ENCODE assay signal across 8 mouse cellular contexts in the genomic region with DNA sequence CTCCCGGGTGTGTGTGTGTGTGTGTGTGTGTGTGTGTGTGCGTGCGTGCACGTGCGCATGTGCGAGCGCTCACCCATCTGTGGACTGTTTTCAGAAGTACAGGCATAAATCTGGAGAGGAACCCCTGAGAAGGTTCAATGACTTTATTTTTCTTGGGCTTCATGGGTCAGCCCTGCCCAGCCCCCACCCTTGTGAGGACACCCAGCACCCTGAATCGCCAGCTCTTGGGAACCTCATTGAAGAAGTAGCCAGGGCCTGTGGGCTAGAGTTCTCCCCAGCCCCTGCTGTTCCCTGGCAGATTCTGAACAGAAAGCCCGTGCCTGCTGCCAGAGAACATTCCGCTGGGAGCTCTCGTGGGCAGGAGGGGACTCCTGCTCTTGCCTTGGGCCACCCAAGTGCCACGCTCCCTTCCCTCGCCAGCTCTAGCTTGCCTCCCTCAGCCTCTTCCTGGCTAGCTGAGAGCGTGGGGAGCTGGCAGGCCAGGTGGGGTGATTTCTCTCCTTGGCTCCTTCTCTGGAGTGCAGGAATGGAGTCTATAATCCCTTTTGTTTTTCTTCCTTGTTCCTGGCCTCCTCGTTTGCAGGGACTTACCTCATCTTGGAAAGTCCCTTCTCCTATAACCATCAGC. TPM values are rescaled to one million over a fixed set of nuclear protein-coding genes. Genes with fewer than 3 reads are reported as not detected.
A peak's percentile ranks its signal among the peaks of the same experiment; 100 is the strongest.
DNase-seq lines count a peak whose midpoint lies in the region; ATAC-seq lines count a peak whose summit lies in the region.

No protein-coding gene starts in this region.

- H3K4me3 ChIP-seq in embryonic facial prominence, embryonic 10.5 days = no peak overlapping the region
- H3K4me3 ChIP-seq in hindbrain, embryonic 15.5 days = no peak overlapping the region
- no peak overlapping the region for H3K4me3 ChIP-seq in liver, embryonic 13.5 days (replicated peaks)
- H3K4me3 ChIP-seq in stomach, embryonic 15.5 days (replicated peaks) = no peak overlapping the region

- H3K27me3 ChIP-seq in embryonic facial prominence, embryonic 10.5 days (replicated peaks; ENCODE audit: low read depth, poor library complexity, severe bottlenecking) = no peaks in the 10 kb centered on the region
- no peaks in the 10 kb centered on the region for H3K27me3 ChIP-seq in hindbrain, embryonic 15.5 days
- no peaks in the 10 kb centered on the region for H3K27me3 ChIP-seq in liver, embryonic 13.5 days
- no peaks in the 10 kb centered on the region for H3K27me3 ChIP-seq in stomach, embryonic 15.5 days (replicated peaks)

- H3K27ac ChIP-seq in embryonic facial prominence, embryonic 10.5 days (replicated peaks) = peak overlapping the region; percentile 68
- H3K27ac ChIP-seq in hindbrain, embryonic 15.5 days (replicated peaks) = peak overlapping the region; percentile 70
- peak overlapping the region; percentile 50 for H3K27ac ChIP-seq in liver, embryonic 13.5 days
- peak overlapping the region; percentile 57 for H3K27ac ChIP-seq in stomach, embryonic 15.5 days

- peaks cover 89% of the 10 kb centered on the region for H3K4me1 ChIP-seq in embryonic facial prominence, embryonic 10.5 days
- H3K4me1 ChIP-seq in hindbrain, embryonic 15.5 days (replicated peaks) = peaks cover 51% of the 10 kb centered on the region
- H3K4me1 ChIP-seq in liver, embryonic 13.5 days (replicated peaks) = peaks cover 84% of the 10 kb centered on the region
- H3K4me1 ChIP-seq in stomach, embryonic 15.5 days = peaks cover 69% of the 10 kb centered on the region

- H3K9ac ChIP-seq in hindbrain, embryonic 15.5 days = no peak overlapping the region
- H3K9ac ChIP-seq in liver, embryonic 13.5 days = no peak overlapping the region
- H3K9ac ChIP-seq in stomach, embryonic 15.5 days = no peak overlapping the region

- peak; percentile 60 for ATAC-seq in frontal cortex, adult (ENCODE audit: low TSS enrichment)
- no peak for ATAC-seq in hindbrain, embryonic 15.5 days (ENCODE audit: low FRiP score, low read depth)
- no peak for ATAC-seq in liver, embryonic 13.5 days (ENCODE audit: low read depth)
- no peak for ATAC-seq in stomach, embryonic 15.5 days (ENCODE audit: insufficient read depth, low FRiP score, low read depth)

- peaks cover 62% of the 10 kb centered on the region for H3K36me3 ChIP-seq in embryonic facial prominence, embryonic 10.5 days (replicated peaks)
- H3K36me3 ChIP-seq in hindbrain, embryonic 15.5 days = 0 out of 2 replicates have a peak, but pooled peaks cover 8% of the 10 kb centered on the region
- H3K36me3 ChIP-seq in liver, embryonic 13.5 days = peaks cover 4% of the 10 kb centered on the region; the same call in 1 of the 2 replicates
- peaks cover 6% of the 10 kb centered on the region; the same call in 1 of the 2 replicates for H3K36me3 ChIP-seq in stomach, embryonic 15.5 days

- WGBS in embryonic facial prominence, embryonic 10.5 days = 77% methylated on average over 15 of the region's 15 CpGs
- 74% methylated on average over 15 of the region's 15 CpGs for WGBS in hindbrain, embryonic 15.5 days
- WGBS in liver, embryonic 13.5 days (ENCODE audit: insufficient replicate concordance) = 65% methylated on average over 15 of the region's 15 CpGs
- WGBS in stomach, embryonic 15.5 days = 72% methylated on average over 15 of the region's 15 CpGs

- H3K4me2 ChIP-seq in hindbrain, embryonic 15.5 days = no peak overlapping the region
- no peak overlapping the region for H3K4me2 ChIP-seq in liver, embryonic 13.5 days
- H3K4me2 ChIP-seq in stomach, embryonic 15.5 days = no peak overlapping the region

- DNase-seq in frontal cortex, postnatal 10 days (ENCODE audit: low spot score in 2 of 2) = no peak
- DNase-seq in A20 (ENCODE audit: low read depth, low spot score) = peak; percentile 20
- no peak for DNase-seq in embryonic facial prominence, embryonic 10.5 days (ENCODE audit: low spot score)
- no peak for DNase-seq in liver, embryonic 13.5 days
- no peak for DNase-seq in thymus, adult 18-20 months

- no peaks in the 10 kb centered on the region for H3K9me3 ChIP-seq in embryonic facial prominence, embryonic 10.5 days
- no peaks in the 10 kb centered on the region for H3K9me3 ChIP-seq in hindbrain, embryonic 15.5 days
- no peaks in the 10 kb centered on the region for H3K9me3 ChIP-seq in liver, embryonic 13.5 days (replicated peaks)
- no peaks in the 10 kb centered on the region for H3K9me3 ChIP-seq in stomach, embryonic 15.5 days

RNA-seq across cellular contexts. Expression of a gene that starts 17.7 kb away (rescaled TPM):
- 19.5 and 20.9 TPM in 2 replicates for polyA plus RNA-seq in embryonic facial prominence, embryonic 10.5 days (2016; fragmentation: Nextera tagmentation; extraction: Ambion mirVana)
- 27.8 and 31.9 TPM in 2 replicates for polyA plus RNA-seq in hindbrain, embryonic 15.5 days (2015; fragmentation: Nextera tagmentation; extraction: Ambion mirVana)
- polyA plus RNA-seq in liver, embryonic 13.5 days (2015; fragmentation: Nextera tagmentation; extraction: Ambion mirVana) = 9.1 and 9.2 TPM in 2 replicates
- polyA plus RNA-seq in stomach, embryonic 15.5 days (2015; fragmentation: Nextera tagmentation; extraction: Ambion mirVana) = 20.4 and 20.9 TPM in 2 replicates
